Mouse (Mus musculus): ENCODE measurements at regions not wholly inside any gene's neighbourhood (a gene's known extent, or its start where the extent isn't known, plus 50 kb on each side); places are given as distances from the start of the nearest gene placed in this dataset.

GRCm38 (mm10) chr2:114301746-114302145 is 100.5 kb upstream of the Zfp770 start:
- Histone ChIP-seq H3K9ac (ENCODE audit: low read depth, low read length) (no peak overlapping the region), H3K4me2 (ENCODE audit: low read length) (no peak overlapping the region), H3K4me3 (ENCODE audit: low read length) (no peak overlapping the region), H3K27ac (ENCODE audit: low read depth, low read length) (no peak overlapping the region), H3K36me3 (ENCODE audit: control insufficient read depth, insufficient read depth, low read length) (no peaks in the 10 kb centered on the region), H3K9me3 (ENCODE audit: control insufficient read depth, low read length) (no peaks in the 10 kb centered on the region), H3K27me3 (replicated peaks; ENCODE audit: control insufficient read depth, insufficient read depth, low read length) (no peaks in the 10 kb centered on the region), H3K4me1 (ENCODE audit: control insufficient read depth, insufficient read depth, low read depth, low read length) (no peaks in the 10 kb centered on the region)
- ATAC-seq, result no peak
- 82% methylated on average over 3 of the region's 3 CpGs for WGBS

GRCm38 (mm10) chr2:114295110-114295509 is 93.8 kb upstream of the Zfp770 start:
- no peaks in the 10 kb centered on the region for H3K36me3 ChIP-seq (ENCODE audit: control insufficient read depth, insufficient read depth, low read length)
- H3K4me1 ChIP-seq (ENCODE audit: control insufficient read depth, insufficient read depth, low read depth, low read length), result no peaks in the 10 kb centered on the region
- WGBS, result 63% methylated on average over 1 of the region's 1 CpGs
- no peaks in the 10 kb centered on the region for H3K27me3 ChIP-seq (replicated peaks; ENCODE audit: control insufficient read depth, insufficient read depth, low read length)
- H3K9ac ChIP-seq (ENCODE audit: low read depth, low read length), result no peak overlapping the region
- no peak overlapping the region for H3K27ac ChIP-seq (ENCODE audit: low read depth, low read length)
- ATAC-seq, result no peak
- H3K4me3 ChIP-seq (ENCODE audit: low read length), result no peak overlapping the region
- H3K9me3 ChIP-seq (ENCODE audit: control insufficient read depth, low read length), result no peaks in the 10 kb centered on the region
- H3K4me2 ChIP-seq (ENCODE audit: low read length), result no peak overlapping the region

- Histone ChIP-seq H3K4me1 (ENCODE audit: control insufficient read depth, insufficient read depth, low read depth, low read length) (no peaks in the 10 kb centered on the region), H3K36me3 (ENCODE audit: control insufficient read depth, insufficient read depth, low read length) (no peaks in the 10 kb centered on the region), H3K9ac (ENCODE audit: low read depth, low read length) (no peak overlapping the region), H3K4me3 (ENCODE audit: low read length) (no peak overlapping the region), H3K4me2 (ENCODE audit: low read length) (no peak overlapping the region), H3K9me3 (ENCODE audit: control insufficient read depth, low read length) (no peaks in the 10 kb centered on the region), H3K27ac (ENCODE audit: low read depth, low read length) (no peak overlapping the region), H3K27me3 (replicated peaks; ENCODE audit: control insufficient read depth, insufficient read depth, low read length) (no peaks in the 10 kb centered on the region)
- WGBS, result 84% methylated on average over 5 of the region's 5 CpGs
- no peak for ATAC-seq
These were observed 90.1 kb upstream of the Zfp770 start for GRCm38 (mm10) chr2:114291387-114291786.

- ATAC-seq, result no peak; the same call in 1 of the 2 replicates
- H3K4me1 ChIP-seq (ENCODE audit: control insufficient read depth, insufficient read depth, low read depth, low read length), result no peaks in the 10 kb centered on the region
- no peaks in the 10 kb centered on the region for H3K27me3 ChIP-seq (replicated peaks; ENCODE audit: control insufficient read depth, insufficient read depth, low read length)
- no peaks in the 10 kb centered on the region for H3K9me3 ChIP-seq (ENCODE audit: control insufficient read depth, low read length)
- no peak overlapping the region for H3K9ac ChIP-seq (ENCODE audit: low read depth, low read length)
- no peaks in the 10 kb centered on the region for H3K36me3 ChIP-seq (ENCODE audit: control insufficient read depth, insufficient read depth, low read length)
- H3K4me3 ChIP-seq (ENCODE audit: low read length), result no peak overlapping the region
- H3K27ac ChIP-seq (ENCODE audit: low read depth, low read length), result no peak overlapping the region
- no peak overlapping the region for H3K4me2 ChIP-seq (ENCODE audit: low read length)
These were observed 74.3 kb upstream of the Zfp770 start for GRCm38 (mm10) chr2:114275536-114275935.

DNA sequence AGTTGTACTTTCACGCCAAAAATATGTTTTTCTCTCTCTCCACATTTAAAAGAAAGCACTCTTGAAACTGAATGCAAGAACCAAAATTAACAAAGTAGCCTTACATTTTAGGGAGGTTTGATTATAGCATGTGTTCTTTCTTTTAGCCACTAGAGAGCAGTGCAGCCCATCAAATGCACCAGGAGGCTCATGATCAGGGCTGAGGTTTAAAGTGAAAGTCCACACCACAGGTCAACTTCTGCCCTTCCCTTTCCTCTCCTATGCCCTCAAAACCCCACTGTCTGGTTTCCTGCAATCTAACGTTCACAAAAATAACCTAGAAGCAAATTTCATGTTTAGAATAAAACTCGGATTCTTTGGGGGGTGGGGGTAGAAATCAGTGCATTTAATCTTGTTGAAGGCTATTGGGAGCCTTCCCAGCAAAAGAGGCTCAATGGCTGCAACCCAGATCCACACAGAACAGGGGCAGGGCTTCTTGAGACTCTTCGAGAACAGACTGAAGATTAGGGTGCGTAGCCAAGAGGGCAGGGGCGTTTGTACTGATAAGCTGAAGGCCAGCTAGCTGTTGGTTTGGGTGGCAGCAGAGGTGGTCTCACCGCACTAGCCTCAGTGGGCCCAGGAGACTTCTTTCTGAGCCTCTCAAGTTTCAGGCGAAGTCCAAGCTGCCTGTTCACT is 59.3 kb upstream of the Zfp770 start:
- Histone ChIP-seq H3K4me1 (ENCODE audit: control insufficient read depth, insufficient read depth, low read depth, low read length) (no peaks in the 10 kb centered on the region; the same call in 1 of the 2 replicates), H3K9ac (ENCODE audit: low read depth, low read length) (no peak overlapping the region), H3K27me3 (replicated peaks; ENCODE audit: control insufficient read depth, insufficient read depth, low read length) (no peaks in the 10 kb centered on the region), H3K4me2 (ENCODE audit: low read length) (peak overlapping the region; percentile 34; the same call in 1 of the 2 replicates), H3K9me3 (ENCODE audit: control insufficient read depth, low read length) (no peaks in the 10 kb centered on the region), H3K27ac (ENCODE audit: low read depth, low read length) (no peak overlapping the region), H3K4me3 (ENCODE audit: low read length) (no peak overlapping the region), H3K36me3 (ENCODE audit: control insufficient read depth, insufficient read depth, low read length) (no peaks in the 10 kb centered on the region)
- WGBS, result 46% methylated on average over 8 of the region's 8 CpGs
- ATAC-seq, result peak; percentile 80

GRCm38 (mm10) chr2:114259539-114259938 is 58.3 kb upstream of the Zfp770 start:
- Histone ChIP-seq H3K9me3 (ENCODE audit: control insufficient read depth, low read length) (no peaks in the 10 kb centered on the region), H3K27ac (ENCODE audit: low read depth, low read length) (no peak overlapping the region), H3K36me3 (ENCODE audit: control insufficient read depth, insufficient read depth, low read length) (no peaks in the 10 kb centered on the region), H3K4me1 (ENCODE audit: control insufficient read depth, insufficient read depth, low read depth, low read length) (no peaks in the 10 kb centered on the region; the same call in 1 of the 2 replicates), H3K27me3 (replicated peaks; ENCODE audit: control insufficient read depth, insufficient read depth, low read length) (no peaks in the 10 kb centered on the region), H3K9ac (ENCODE audit: low read depth, low read length) (no peak overlapping the region), H3K4me2 (ENCODE audit: low read length) (no peak overlapping the region), H3K4me3 (ENCODE audit: low read length) (no peak overlapping the region)
- WGBS, result 81% methylated on average over 4 of the region's 4 CpGs
- ATAC-seq, result no peak
